Mouse (Mus musculus) hindbrain, embryonic 12.5 days (tissue): ENCODE results near the gene Zfhx3. TPM values are rescaled to one million over a fixed set of nuclear protein-coding genes. Genes with fewer than 3 reads are reported as not detected.

ENCODE experiments used
- ATAC-seq: fragments of 200-750 bp; cut with Nextera tagmentation; 2 replicates; pipeline ENCODE4 v1.8.0; 2017; ENCODE audit warnings: moderate TSS enrichment; ENCODE audit not compliant: low FRiP score
- H3K27ac ChIP-seq: fragments of 300-500 bp; sonication (generic); 2 replicates; pipeline ENCODE4 v1.5.1; 2016; ENCODE audit warnings: mild to moderate bottlenecking
- H3K27me3 ChIP-seq: fragments of 300-500 bp; sonication (generic); 2 replicates; pipeline ENCODE4 v1.6.1; 2016; ENCODE audit warnings: mild to moderate bottlenecking
- H3K36me3 ChIP-seq: fragments of 300-500 bp; sonication (generic); 2 replicates; pipeline ENCODE4 v1.6.1; 2016; ENCODE audit warnings: mild to moderate bottlenecking
- H3K4me1 ChIP-seq: fragments of 300-500 bp; sonication (generic); 2 replicates; pipeline ENCODE4 v1.6.1; 2016
- H3K4me2 ChIP-seq: fragments of 300-500 bp; sonication (generic); replicated peaks from 2 replicates; pipeline ENCODE4 v1.6.1; 2016; ENCODE audit warnings: mild to moderate bottlenecking
- H3K4me3 ChIP-seq: fragments of 300-500 bp; sonication (generic); 2 replicates; pipeline ENCODE4 v1.5.1; 2016; ENCODE audit warnings: mild to moderate bottlenecking
- H3K9ac ChIP-seq: fragments of 300-500 bp; sonication (generic); 2 replicates; pipeline ENCODE4 v1.6.1; 2016; ENCODE audit warnings: mild to moderate bottlenecking, moderate library complexity
- H3K9me3 ChIP-seq: fragments of 300-500 bp; sonication (generic); replicated peaks from 2 replicates; pipeline ENCODE4 v1.6.1; 2016; ENCODE audit warnings: mild to moderate bottlenecking
- WGBS: fragments of 180-500 bp; shearing (Covaris S2); methylation state at CpG from one replicate; pipeline ENCODE4 v1.1.7; 2016; 5-methylcytosine and 5-hydroxymethylcytosine counted together
- polyA plus RNA-seq: library from polyadenylated mRNA; unstranded; fragments of >200 nt; fragmentation: Nextera tagmentation; extraction: Ambion mirVana; gene quantifications from 2 replicates; pipeline ENCODE4 v1.2.1, GENCODE M21; 2016

Zfhx3 gene
- polyA plus RNA-seq, 1 experiment from 2014 or later, result 56.8 TPM

- ATAC-seq, result no peak
- WGBS, result 84% methylated on average over 14 of the region's 14 CpGs
- no peaks in the 10 kb centered on the region for H3K36me3 ChIP-seq
Measured at GRCm38 (mm10) chr8:108348352-108348751, 405.9 kb downstream of the Zfhx3 start.

GRCm38 (mm10) chr8:108348776-108349175, 406.3 kb downstream of the Zfhx3 start:
- no peak overlapping the region for H3K4me3 ChIP-seq
- ATAC-seq, result no peak
- 53% methylated on average over 4 of the region's 4 CpGs for WGBS
- no peak overlapping the region for H3K4me2 ChIP-seq
- no peaks in the 10 kb centered on the region for H3K9me3 ChIP-seq
- no peaks in the 10 kb centered on the region for H3K4me1 ChIP-seq
- H3K9ac ChIP-seq, result no peak overlapping the region
- no peaks in the 10 kb centered on the region for H3K36me3 ChIP-seq
- H3K27me3 ChIP-seq, result no peaks in the 10 kb centered on the region
- no peak overlapping the region for H3K27ac ChIP-seq

More at GRCm38 (mm10) chr8:108348352-108348751, 405.9 kb downstream of the Zfhx3 start:
- no peaks in the 10 kb centered on the region for H3K27me3 ChIP-seq
- H3K9ac ChIP-seq, result no peak overlapping the region
- no peaks in the 10 kb centered on the region for H3K9me3 ChIP-seq
- H3K4me1 ChIP-seq, result no peaks in the 10 kb centered on the region
- H3K27ac ChIP-seq, result no peak overlapping the region
- no peak overlapping the region for H3K4me2 ChIP-seq
- no peak overlapping the region for H3K4me3 ChIP-seq

GRCm38 (mm10) chr8:108355119-108355777, 412.8 kb downstream of the Zfhx3 start:
- no peak overlapping the region for H3K9ac ChIP-seq
- no peak for ATAC-seq
- H3K4me2 ChIP-seq, result no peak overlapping the region
- no peak overlapping the region for H3K4me3 ChIP-seq
- H3K9me3 ChIP-seq, result no peaks in the 10 kb centered on the region
- no peaks in the 10 kb centered on the region for H3K27me3 ChIP-seq
- peaks cover 7% of the 10 kb centered on the region; the same call in 1 of the 2 replicates for H3K4me1 ChIP-seq
- 39% methylated on average over 10 of the region's 10 CpGs for WGBS
- no peak overlapping the region for H3K27ac ChIP-seq
- H3K36me3 ChIP-seq, result no peaks in the 10 kb centered on the region

GRCm38 (mm10) chr8:108361402-108361801, 419.0 kb downstream of the Zfhx3 start:
- H3K27ac ChIP-seq, result no peak overlapping the region
- no peak for ATAC-seq
- 26% methylated on average over 4 of the region's 4 CpGs for WGBS

GRCm38 (mm10) chr8:108362421-108362820, 420.0 kb downstream of the Zfhx3 start:
- Histone ChIP-seq H3K27me3 (0 out of 2 replicates have a peak, but pooled peaks cover 5% of the 10 kb centered on the region), H3K4me2 (no peak overlapping the region), H3K4me1 (peaks cover 18% of the 10 kb centered on the region), H3K9me3 (no peaks in the 10 kb centered on the region), H3K9ac (no peak overlapping the region), H3K36me3 (no peaks in the 10 kb centered on the region), H3K27ac (no peak overlapping the region), H3K4me3 (no peak overlapping the region)
- no peak for ATAC-seq
- WGBS, result 66% methylated on average over 9 of the region's 9 CpGs

More at GRCm38 (mm10) chr8:108361402-108361801, 419.0 kb downstream of the Zfhx3 start:
- H3K9me3 ChIP-seq, result no peaks in the 10 kb centered on the region
- H3K4me1 ChIP-seq, result peaks cover 18% of the 10 kb centered on the region
- H3K27me3 ChIP-seq, result 0 out of 2 replicates have a peak, but pooled peaks cover 5% of the 10 kb centered on the region
- no peak overlapping the region for H3K4me3 ChIP-seq
- no peak overlapping the region for H3K9ac ChIP-seq
- no peak overlapping the region for H3K4me2 ChIP-seq
- no peaks in the 10 kb centered on the region for H3K36me3 ChIP-seq

GRCm38 (mm10) chr8:108363435-108363834, 421.0 kb downstream of the Zfhx3 start:
- H3K4me2 ChIP-seq, result no peak overlapping the region
- 8% methylated on average over 5 of the region's 5 CpGs for WGBS

GRCm38 (mm10) chr8:108363856-108364255, 421.4 kb downstream of the Zfhx3 start:
- H3K9me3 ChIP-seq, result no peaks in the 10 kb centered on the region
- no peak overlapping the region for H3K4me2 ChIP-seq
- H3K4me1 ChIP-seq, result peaks cover 18% of the 10 kb centered on the region
- 0 out of 2 replicates have a peak, but pooled peaks cover 5% of the 10 kb centered on the region for H3K27me3 ChIP-seq
- no peaks in the 10 kb centered on the region for H3K36me3 ChIP-seq
- H3K27ac ChIP-seq, result no peak overlapping the region
- 70% methylated on average over 8 of the region's 8 CpGs for WGBS
- no peak overlapping the region for H3K4me3 ChIP-seq
- H3K9ac ChIP-seq, result no peak overlapping the region
- no peak for ATAC-seq

More at GRCm38 (mm10) chr8:108363435-108363834, 421.0 kb downstream of the Zfhx3 start:
- Histone ChIP-seq H3K36me3 (no peaks in the 10 kb centered on the region), H3K4me3 (no peak overlapping the region), H3K27ac (0 out of 2 replicates have a peak overlapping the region, but pooled peaks have one; percentile 24), H3K27me3 (0 out of 2 replicates have a peak, but pooled peaks cover 5% of the 10 kb centered on the region), H3K9ac (no peak overlapping the region), H3K4me1 (peaks cover 18% of the 10 kb centered on the region), H3K9me3 (no peaks in the 10 kb centered on the region)
- no peak for ATAC-seq

- H3K9ac ChIP-seq, result no peak overlapping the region
- WGBS, result 50% methylated on average over 6 of the region's 6 CpGs
- H3K27ac ChIP-seq, result no peak overlapping the region
- H3K4me2 ChIP-seq, result no peak overlapping the region
- H3K9me3 ChIP-seq, result no peaks in the 10 kb centered on the region
- H3K36me3 ChIP-seq, result no peaks in the 10 kb centered on the region
- peaks cover 7% of the 10 kb centered on the region; the same call in 1 of the 2 replicates for H3K4me1 ChIP-seq
- peaks cover 23% of the 10 kb centered on the region for H3K27me3 ChIP-seq
- ATAC-seq, result no peak
- no peak overlapping the region for H3K4me3 ChIP-seq
Measured at GRCm38 (mm10) chr8:108369081-108369480, 426.6 kb downstream of the Zfhx3 start.

- Histone ChIP-seq H3K9ac (no peak overlapping the region), H3K4me1 (peaks cover 7% of the 10 kb centered on the region; the same call in 1 of the 2 replicates), H3K9me3 (no peaks in the 10 kb centered on the region), H3K27me3 (peaks cover 27% of the 10 kb centered on the region), H3K4me2 (no peak overlapping the region), H3K27ac (no peak overlapping the region), H3K4me3 (no peak overlapping the region), H3K36me3 (no peaks in the 10 kb centered on the region)
- ATAC-seq, result no peak
- 90% methylated on average over 6 of the region's 6 CpGs for WGBS
Measured at GRCm38 (mm10) chr8:108370731-108371130, 428.3 kb downstream of the Zfhx3 start.

- no peaks in the 10 kb centered on the region for H3K9me3 ChIP-seq
- no peak overlapping the region for H3K27ac ChIP-seq
- WGBS, result 46% methylated on average over 7 of the region's 7 CpGs
- no peak overlapping the region for H3K9ac ChIP-seq
- no peak overlapping the region for H3K4me2 ChIP-seq
- H3K27me3 ChIP-seq, result peaks cover 30% of the 10 kb centered on the region
- no peak overlapping the region for H3K4me3 ChIP-seq
- no peaks in the 10 kb centered on the region for H3K36me3 ChIP-seq
- peaks cover 7% of the 10 kb centered on the region; the same call in 1 of the 2 replicates for H3K4me1 ChIP-seq
- ATAC-seq, result no peak
Measured at GRCm38 (mm10) chr8:108373046-108373445, 430.6 kb downstream of the Zfhx3 start.

GRCm38 (mm10) chr8:108378036-108378435, 435.6 kb downstream of the Zfhx3 start:
- Histone ChIP-seq H3K9me3 (no peaks in the 10 kb centered on the region), H3K36me3 (no peaks in the 10 kb centered on the region), H3K27ac (no peak overlapping the region), H3K9ac (no peak overlapping the region), H3K4me2 (no peak overlapping the region), H3K4me1 (peaks cover 1% of the 10 kb centered on the region; the same call in 1 of the 2 replicates), H3K4me3 (no peak overlapping the region), H3K27me3 (peaks cover 24% of the 10 kb centered on the region)
- 54% methylated on average over 2 of the region's 2 CpGs for WGBS
- ATAC-seq, result no peak

GRCm38 (mm10) chr8:108383121-108383520, 440.7 kb downstream of the Zfhx3 start:
- peaks cover 17% of the 10 kb centered on the region for H3K27me3 ChIP-seq
- H3K9ac ChIP-seq, result no peak overlapping the region
- no peak overlapping the region for H3K4me2 ChIP-seq
- H3K4me1 ChIP-seq, result peaks cover 9% of the 10 kb centered on the region; the same call in 1 of the 2 replicates
- 75% methylated on average over 4 of the region's 4 CpGs for WGBS
- no peaks in the 10 kb centered on the region for H3K9me3 ChIP-seq
- H3K36me3 ChIP-seq, result no peaks in the 10 kb centered on the region
- H3K4me3 ChIP-seq, result no peak overlapping the region
- no peak overlapping the region for H3K27ac ChIP-seq
- no peak for ATAC-seq
